Mouse (Mus musculus) heart, embryonic 11.5 days (tissue): Measurements from ENCODE around the gene Slain2. TPM values are rescaled to one million over a fixed set of nuclear protein-coding genes. Genes with fewer than 3 reads are reported as not detected.

Experiments used
- ATAC-seq: fragments of 200-750 bp; cut with Nextera tagmentation; replicated peaks from 2 replicates; pipeline ENCODE4 v1.8.0; 2017; ENCODE audit warnings: moderate library complexity; ENCODE audit not compliant: insufficient number of reproducible peaks, low FRiP score, low TSS enrichment
- H3K27ac ChIP-seq: fragments of 300-500 bp; sonication (generic); 2 replicates; pipeline ENCODE4 v1.5.1; 2014; ENCODE audit warnings: mild to moderate bottlenecking, low read depth, low read length
- H3K27me3 ChIP-seq: fragments of 300-500 bp; sonication (generic); 2 replicates; pipeline ENCODE4 v1.6.1; 2014; ENCODE audit warnings: mild to moderate bottlenecking, low read length, mixed read lengths; ENCODE audit not compliant: control insufficient read depth, insufficient read depth
- H3K36me3 ChIP-seq: fragments of 300-500 bp; sonication (generic); 2 replicates; pipeline ENCODE4 v1.6.1; 2014; ENCODE audit warnings: mild to moderate bottlenecking, low read length, moderate library complexity, mixed read lengths; ENCODE audit not compliant: control insufficient read depth, insufficient read depth
- H3K4me1 ChIP-seq: fragments of 300-500 bp; sonication (generic); 2 replicates; pipeline ENCODE4 v1.6.1; 2014; ENCODE audit warnings: low read length; ENCODE audit not compliant: control insufficient read depth, insufficient read depth
- H3K4me2 ChIP-seq: fragments of 300-500 bp; sonication (generic); 2 replicates; pipeline ENCODE4 v1.6.1; 2014; ENCODE audit warnings: mild to moderate bottlenecking, moderate library complexity
- H3K4me3 ChIP-seq: fragments of 300-500 bp; sonication (generic); 2 replicates; pipeline ENCODE4 v1.5.1; 2014; ENCODE audit warnings: low read depth, low read length
- H3K9ac ChIP-seq: fragments of 300-500 bp; sonication (generic); 2 replicates; pipeline ENCODE4 v1.6.1; 2014; ENCODE audit warnings: mild to moderate bottlenecking, low read depth, low read length, moderate library complexity
- H3K9me3 ChIP-seq: fragments of 300-500 bp; sonication (generic); replicated peaks from 2 replicates; pipeline ENCODE4 v1.6.1; 2016; ENCODE audit warnings: low read length; ENCODE audit not compliant: control insufficient read depth
- WGBS: fragments of 180-500 bp; shearing (Covaris S2); extraction: QIAGEN DNeasy Blood & Tissue Kit; methylation state at CpG from one replicate; pipeline ENCODE4 v1.1.7; 2014; ENCODE audit not compliant: insufficient replicate concordance; 5-methylcytosine and 5-hydroxymethylcytosine counted together
- polyA plus RNA-seq: library from polyadenylated mRNA; unstranded; fragments of >200 nt; fragmentation: Nextera tagmentation; extraction: Ambion mirVana; gene quantifications from 2 replicates; pipeline ENCODE4 v1.2.1, GENCODE M21; 2014

Slain2 gene
- polyA plus RNA-seq, 1 experiment from 2014 or later: 23.1 TPM

DNA sequence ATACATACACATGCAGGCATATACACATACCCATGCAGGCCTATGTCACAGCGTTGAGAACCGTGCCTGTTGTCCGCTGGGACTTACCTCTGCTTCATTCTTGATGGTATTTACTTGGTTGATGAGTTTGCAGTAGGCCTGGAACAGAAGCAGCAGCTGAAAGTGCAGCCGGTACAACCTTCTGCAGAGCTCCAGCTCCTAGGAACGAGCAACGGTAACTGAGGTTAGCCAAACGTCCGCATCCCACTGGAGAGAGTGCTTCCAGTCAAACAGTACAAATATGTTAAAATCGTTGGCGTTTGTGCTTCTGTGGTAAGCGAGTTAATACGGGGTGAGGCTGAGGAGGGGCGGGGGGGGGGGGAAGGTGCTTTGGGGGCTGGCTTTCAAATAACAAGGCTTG is 109.7 kb downstream of the Slain2 start:
- H3K4me2 ChIP-seq: no peak overlapping the region
- H3K27me3 ChIP-seq: no peaks in the 10 kb centered on the region
- no peaks in the 10 kb centered on the region for H3K9me3 ChIP-seq
- no peak overlapping the region for H3K9ac ChIP-seq
- H3K4me1 ChIP-seq: peaks cover under 1% of the 10 kb centered on the region
- 93% methylated on average over 13 of the region's 13 CpGs for WGBS
- ATAC-seq: no peak
- no peak overlapping the region for H3K27ac ChIP-seq
- H3K4me3 ChIP-seq: no peak overlapping the region
- H3K36me3 ChIP-seq: peaks cover 6% of the 10 kb centered on the region

Other genes starting within 250 kb of the Slain2 start
- gene Txk, start 161.5 kb upstream of the Slain2 start, polyA plus RNA-seq: 0.04 TPM in 1 of 2 replicates, not detected in the other
- 11.9 and 14.5 TPM in 2 replicates for gene Tec, start 45.8 kb upstream of the Slain2 start, polyA plus RNA-seq
- gene Gm10135, start 60.4 kb downstream of the Slain2 start, polyA plus RNA-seq: not detected in 2 replicates
- 0.43 and 0.72 TPM in 2 replicates for gene Slc10a4, start 92.6 kb downstream of the Slain2 start, polyA plus RNA-seq